Mouse (Mus musculus): ENCODE data around the gene Pcf11. TPM values are rescaled to one million over a fixed set of nuclear protein-coding genes. Genes with fewer than 3 reads are reported as not detected.

Gene Pcf11
- total RNA-seq, 2 experiments from 2014 or later, result 38.7 to 38.9 TPM

DNA sequence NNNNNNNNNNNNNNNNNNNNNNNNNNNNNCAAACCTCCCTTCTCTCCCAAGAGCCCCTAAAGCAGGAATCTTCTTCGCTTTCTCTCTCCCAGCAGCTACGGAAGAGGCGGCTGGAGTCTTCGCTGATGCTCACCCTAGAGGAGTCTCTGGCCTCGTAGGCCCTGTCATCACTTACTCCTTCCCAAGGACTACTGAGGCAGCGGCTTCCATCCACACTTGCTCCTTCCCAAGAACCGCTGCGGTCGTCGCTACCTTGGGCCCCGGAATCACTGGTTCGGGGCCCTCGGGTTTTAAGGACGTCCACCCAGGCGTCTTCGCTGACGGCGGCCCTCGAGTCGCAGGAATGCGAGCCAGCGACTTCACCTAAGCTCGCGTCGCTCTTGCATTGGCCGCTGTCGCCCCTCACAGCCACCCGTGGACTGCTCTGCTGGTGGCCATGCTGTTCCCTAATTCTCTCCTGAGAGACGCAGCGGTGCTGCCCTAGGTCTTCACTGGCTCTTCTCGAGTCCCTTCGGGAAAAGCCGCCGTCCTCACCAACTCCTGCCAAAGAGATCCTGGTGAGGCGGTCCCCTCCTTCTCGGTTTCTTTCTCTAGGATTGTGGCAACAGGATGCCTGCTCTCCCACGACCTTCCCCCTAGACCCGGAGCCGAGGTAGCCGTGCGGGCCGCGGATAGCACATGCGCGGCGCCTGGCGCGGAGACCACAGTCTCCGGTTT is 33.3 kb downstream of the Pcf11 start:
- no peak for DNase-seq

DNA sequence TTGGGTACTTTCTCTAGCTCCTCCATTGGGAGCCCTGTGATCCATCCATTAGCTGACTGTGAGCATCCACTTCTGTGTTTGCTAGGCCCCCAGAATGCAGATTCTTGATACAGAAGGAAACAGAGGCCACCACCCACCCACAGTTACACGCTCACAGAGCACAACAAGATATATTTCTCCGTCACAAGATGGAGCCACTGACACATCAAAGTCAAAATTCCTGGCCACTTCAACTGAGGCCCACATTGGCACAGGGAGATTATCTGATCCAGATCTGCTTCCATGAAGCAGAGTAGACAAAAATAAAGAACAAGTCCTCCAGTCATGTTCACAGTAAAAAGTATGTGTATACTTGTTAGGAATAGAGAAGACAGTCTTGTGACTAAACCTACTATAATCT is 39.6 kb downstream of the Pcf11 start:
- peak; percentile 18 for DNase-seq

DNA sequence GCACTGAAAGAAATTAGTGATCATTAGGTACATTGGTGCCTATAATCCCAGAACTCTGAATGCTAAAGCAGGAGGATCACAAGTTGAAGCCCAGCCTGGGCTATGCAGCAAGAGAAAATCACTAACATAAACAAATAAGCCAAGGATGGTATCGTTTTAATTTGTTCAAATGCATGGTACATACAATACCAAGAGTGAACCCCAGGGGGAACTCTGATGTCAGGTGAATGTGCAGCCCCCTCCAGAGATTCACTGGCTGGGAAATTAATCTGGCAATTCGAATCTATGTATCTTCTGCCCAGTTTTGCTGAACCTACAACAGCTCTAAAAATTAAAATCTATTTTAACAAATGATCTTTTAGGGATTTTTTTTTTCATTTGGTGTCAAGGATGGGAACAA is 45.2 kb downstream of the Pcf11 start:
- DNase-seq, result no peak

DNA sequence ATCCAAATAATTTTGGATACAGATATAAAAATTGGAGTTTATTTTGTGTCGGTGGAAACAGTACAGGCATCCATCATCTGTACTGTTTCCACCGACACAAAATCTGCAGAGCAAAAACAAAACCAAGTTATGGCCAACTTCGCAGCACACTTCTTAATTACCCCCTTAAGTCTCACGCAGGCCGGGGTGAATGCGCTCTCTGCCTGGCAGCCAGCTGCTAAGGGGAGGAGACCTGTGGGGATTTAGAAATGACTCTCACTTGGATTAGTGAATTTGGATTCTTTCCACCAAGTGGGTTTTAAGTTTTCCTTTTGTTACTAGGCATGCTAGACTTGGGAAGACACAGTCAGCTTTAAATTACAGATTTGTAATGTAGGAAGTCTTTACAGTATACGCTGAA is 58.9 kb downstream of the Pcf11 start:
- DNase-seq, result no peak

DNA sequence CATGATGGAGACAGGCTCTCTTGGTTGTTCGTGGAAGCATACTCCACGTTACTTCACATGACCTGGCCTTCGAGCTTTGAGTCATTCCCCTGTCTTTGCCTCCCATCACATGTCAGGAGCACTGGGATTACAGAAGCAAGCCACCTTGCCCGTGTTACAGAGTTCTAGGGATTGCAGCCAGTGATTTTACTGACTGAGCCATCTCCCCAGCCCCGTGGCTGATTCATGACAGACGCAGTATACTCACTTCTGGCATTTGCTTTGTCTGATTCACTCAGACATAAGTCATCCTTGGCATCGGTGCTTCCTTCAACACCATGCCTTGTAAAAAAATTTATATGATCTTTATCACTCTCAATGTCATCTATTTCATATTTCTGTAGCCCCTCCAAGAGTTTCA is 64.8 kb downstream of the Pcf11 start:
- DNase-seq, result no peak

Other genes with a start within 250 kb of the Pcf11 start
- gene Ccdc90b, start 108.8 kb downstream of the Pcf11 start, total RNA-seq (2021), result 10 to 100 TPM; 35.2 to 38.5 TPM
- 1 to 10 TPM; 2.0 to 2.3 TPM for gene Ankrd42, start 32.8 kb downstream of the Pcf11 start, total RNA-seq (2021)
- 10 to 100 TPM; 11.5 to 14.0 TPM for gene Rab30, start 71.7 kb upstream of the Pcf11 start, total RNA-seq (2021)
- 1 to 10 TPM; 6.6 to 8.5 TPM for gene Ddias, start 204.3 kb upstream of the Pcf11 start, total RNA-seq (2021)
- gene Prcp, start 204.5 kb upstream of the Pcf11 start, total RNA-seq (2021), result 10 to 100 TPM; 51.6 to 52.0 TPM

Data from heart, postnatal 4 days (tissue).